Mouse (Mus musculus): ENCODE results near the gene Nars2. TPM values are rescaled to one million over a fixed set of nuclear protein-coding genes. Genes with fewer than 3 reads are reported as not detected.
A peak's percentile ranks its signal among the peaks of the same experiment; 100 is the strongest.

Nars2 gene
- polyA plus RNA-seq, 1 experiment from 2014 or later, result 11.8 TPM

GRCm38 (mm10) chr7:97081959-97082218 lies 130.6 kb downstream of the Nars2 start:
- CTCF ChIA-PET, result no interaction called here
- POLR2A ChIA-PET, result interaction anchor here (0.5 to 1.0 kb wide), 2 partner anchors 14 kb away, joined by 3 to 4 read pairs; no protein-coding TSS in a partner anchor
- ATAC-seq (no peak), DNase-seq (ENCODE audit: low read depth, low spot score) (no peak)
- no peak for TF ChIP-seq CTCF (IDR thresholded peaks at IDR 0.05)
- in situ Hi-C loops (cut with MboI; ENCODE audit: low pct_unique_long_range_greater_than_20kb), result loop anchor here (5.0 kb wide), 2 partner anchors 110 to 215 kb away; no protein-coding TSS in a partner anchor
- H3K27me3 ChIP-seq, result no peaks in the 10 kb centered on the region

- peak; percentile 41 for ATAC-seq
- in situ Hi-C loops (cut with MboI; ENCODE audit: low pct_unique_long_range_greater_than_20kb), result loop anchor here (5.0 kb wide), 2 partner anchors 110 to 215 kb away; no protein-coding TSS in a partner anchor
- H3K27me3 ChIP-seq, result no peaks in the 10 kb centered on the region
- POLR2A ChIA-PET, result interaction anchor here (0.5 to 0.6 kb wide), 3 partner anchors 13 to 344 kb away, joined by 3 to 6 read pairs (median 4); no protein-coding TSS in a partner anchor
- DNase-seq (ENCODE audit: low read depth, low spot score), result no peak
- peak; percentile 29 for TF ChIP-seq CTCF (IDR thresholded peaks at IDR 0.05)
- CTCF ChIA-PET, result interaction anchor here (1.2 to 3.2 kb wide), 4 partner anchors 19 to 216 kb away, joined by 3 to 12 read pairs (median 4); no protein-coding TSS in a partner anchor
Measured at GRCm38 (mm10) chr7:97082219-97083101, 131.2 kb downstream of the Nars2 start.

DNA sequence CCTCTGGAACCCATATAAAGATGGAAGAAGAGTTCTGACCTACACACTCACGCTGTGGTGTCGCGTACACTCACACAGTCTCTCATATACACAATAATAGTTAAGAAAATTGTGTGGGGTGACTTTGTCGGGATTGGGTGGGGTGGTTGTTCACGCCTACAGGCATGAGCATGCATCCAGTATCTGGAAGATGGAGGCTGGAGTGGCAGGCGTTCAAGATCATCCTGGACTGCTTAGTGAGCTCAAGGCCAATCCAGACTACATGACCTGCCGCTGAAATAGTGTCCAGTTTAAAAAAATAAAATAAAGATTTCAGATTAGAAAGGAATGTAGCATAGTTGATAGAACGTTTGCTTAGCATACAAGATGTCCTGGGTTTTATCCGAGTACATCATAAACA lies 132.3 kb downstream of the Nars2 start:
- ATAC-seq (no peak), DNase-seq (ENCODE audit: low read depth, low spot score) (no peak)
- CTCF ChIA-PET, result interaction anchor here (1.5 to 3.2 kb wide), 3 partner anchors 17 to 214 kb away, joined by 4 to 12 read pairs (median 4); no protein-coding TSS in a partner anchor
- H3K27me3 ChIP-seq, result no peaks in the 10 kb centered on the region
- no peak for TF ChIP-seq CTCF (IDR thresholded peaks at IDR 0.05)
- in situ Hi-C loops (cut with MboI; ENCODE audit: low pct_unique_long_range_greater_than_20kb), result loop anchor here (5.0 kb wide), 2 partner anchors 111 to 214 kb away; no protein-coding TSS in a partner anchor
- POLR2A ChIA-PET, result no interaction called here

GRCm38 (mm10) chr7:97084181-97084580 lies 132.9 kb downstream of the Nars2 start:
- in situ Hi-C loops (cut with MboI; ENCODE audit: low pct_unique_long_range_greater_than_20kb), result loop anchor here (5.0 kb wide), 2 partner anchors 112 to 213 kb away; no protein-coding TSS in a partner anchor
- ATAC-seq (peak; percentile 19), DNase-seq (ENCODE audit: low read depth, low spot score) (no peak)
- ChIA-PET POLR2A (no interaction called here), CTCF (interaction anchor here (1.2 to 3.2 kb wide), 8 partner anchors 10 to 214 kb away, joined by 3 to 12 read pairs (median 6); no protein-coding TSS in a partner anchor)
- H3K27me3 ChIP-seq, result no peaks in the 10 kb centered on the region
- no peak for TF ChIP-seq CTCF (IDR thresholded peaks at IDR 0.05)

GRCm38 (mm10) chr7:97085291-97085690 lies 134.0 kb downstream of the Nars2 start:
- DNase-seq (ENCODE audit: low read depth, low spot score), result no peak
- in situ Hi-C loops (cut with MboI; ENCODE audit: low pct_unique_long_range_greater_than_20kb), result no loop called here
- no peaks in the 10 kb centered on the region for H3K27me3 ChIP-seq
- POLR2A ChIA-PET, result no interaction called here
- TF ChIP-seq CTCF (IDR thresholded peaks at IDR 0.05), result peak; percentile 45
- ATAC-seq, result no peak
- CTCF ChIA-PET, result interaction anchor here (1.0 to 3.2 kb wide), 11 partner anchors 11 to 213 kb away, joined by 3 to 12 read pairs (median 4); no protein-coding TSS in a partner anchor

GRCm38 (mm10) chr7:97094241-97094640 lies 142.9 kb downstream of the Nars2 start:
- CTCF ChIA-PET, result no interaction called here
- no peak for TF ChIP-seq CTCF (IDR thresholded peaks at IDR 0.05)
- no peaks in the 10 kb centered on the region for H3K27me3 ChIP-seq
- POLR2A ChIA-PET, result no interaction called here
- DNase-seq (ENCODE audit: low read depth, low spot score), result no peak
- no peak for ATAC-seq
- in situ Hi-C loops (cut with MboI; ENCODE audit: low pct_unique_long_range_greater_than_20kb), result no loop called here

- in situ Hi-C loops (cut with MboI; ENCODE audit: low pct_unique_long_range_greater_than_20kb), result no loop called here
- no peak for TF ChIP-seq CTCF (IDR thresholded peaks at IDR 0.05)
- ChIA-PET CTCF (no interaction called here), POLR2A (no interaction called here)
- H3K27me3 ChIP-seq, result no peaks in the 10 kb centered on the region
- no peak for ATAC-seq
- DNase-seq (ENCODE audit: low read depth, low spot score), result no peak
Measured at GRCm38 (mm10) chr7:97108119-97108518, 156.8 kb downstream of the Nars2 start.

Other genes starting within 250 kb of the Nars2 start
- gene Gab2, start 130.1 kb downstream of the Nars2 start, polyA plus RNA-seq (2021), result 8.8 TPM

Data from Patski (cell line).